Mouse (Mus musculus) hindbrain, embryonic 16.5 days (tissue): ENCODE results near the gene Hnrnpdl. TPM values are rescaled to one million over a fixed set of nuclear protein-coding genes. Genes with fewer than 3 reads are reported as not detected.

Source experiments
- ATAC-seq: fragments of 200-750 bp; cut with Nextera tagmentation; 2 replicates; pipeline ENCODE4 v1.8.0; 2017; ENCODE audit warnings: moderate TSS enrichment, moderate library complexity
- H3K27ac ChIP-seq: fragments of 300-500 bp; sonication (generic); 2 replicates; pipeline ENCODE4 v1.5.1; 2014; ENCODE audit warnings: low read depth, mild to moderate bottlenecking, control low read depth, low read length, moderate library complexity
- H3K27me3 ChIP-seq: fragments of 300-500 bp; sonication (generic); replicated peaks from 2 replicates; pipeline ENCODE4 v1.6.1; 2014; ENCODE audit warnings: low read length; ENCODE audit not compliant: control insufficient read depth, insufficient read depth
- H3K36me3 ChIP-seq: fragments of 300-500 bp; sonication (generic); 2 replicates; pipeline ENCODE4 v1.6.1; 2014; ENCODE audit warnings: mild to moderate bottlenecking, low read length, moderate library complexity, mixed read lengths; ENCODE audit not compliant: control insufficient read depth, insufficient read depth
- H3K4me1 ChIP-seq: fragments of 300-500 bp; sonication (generic); 2 replicates; pipeline ENCODE4 v1.6.1; 2014; ENCODE audit warnings: low read depth, low read length; ENCODE audit not compliant: control insufficient read depth, insufficient read depth
- H3K4me2 ChIP-seq: fragments of 300-500 bp; sonication (generic); 2 replicates; pipeline ENCODE4 v1.6.1; 2014; ENCODE audit warnings: mild to moderate bottlenecking, low read length, control low read depth, moderate library complexity
- H3K4me3 ChIP-seq: fragments of 300-500 bp; sonication (generic); 2 replicates; pipeline ENCODE4 v1.5.1; 2014; ENCODE audit warnings: mild to moderate bottlenecking, low read length, control low read depth, moderate library complexity
- H3K9ac ChIP-seq: fragments of 300-500 bp; sonication (generic); 2 replicates; pipeline ENCODE4 v1.6.1; 2014; ENCODE audit warnings: low read depth, mild to moderate bottlenecking, control low read depth, low read length, moderate library complexity
- H3K9me3 ChIP-seq: fragments of 300-500 bp; sonication (generic); 2 replicates; pipeline ENCODE4 v1.6.1; 2014; ENCODE audit warnings: mild to moderate bottlenecking, low read length, moderate library complexity; ENCODE audit not compliant: control insufficient read depth
- WGBS: fragments of 180-500 bp; shearing (Covaris S2); extraction: QIAGEN DNeasy Blood & Tissue Kit; methylation state at CpG from one replicate; pipeline ENCODE4 v1.1.7; 2014; 5-methylcytosine and 5-hydroxymethylcytosine counted together
- polyA plus RNA-seq: library from polyadenylated mRNA; unstranded; fragments of >200 nt; fragmentation: Nextera tagmentation; extraction: Ambion mirVana; gene quantifications from 2 replicates; pipeline ENCODE4 v1.2.1, GENCODE M21; 2015

Gene Hnrnpdl
- polyA plus RNA-seq, 1 experiment from 2014 or later: 158 TPM

- Histone ChIP-seq H3K4me3 (no peak overlapping the region), H3K4me1 (no peaks in the 10 kb centered on the region), H3K4me2 (no peak overlapping the region), H3K36me3 (no peaks in the 10 kb centered on the region), H3K27me3 (no peaks in the 10 kb centered on the region), H3K9ac (no peak overlapping the region), H3K27ac (no peak overlapping the region), H3K9me3 (no peaks in the 10 kb centered on the region)
- WGBS: 77% methylated on average over 5 of the region's 5 CpGs
- no peak for ATAC-seq
Observed at GRCm38 (mm10) chr5:100024403-100024802, 15.1 kb downstream of the Hnrnpdl start.

GRCm38 (mm10) chr5:100020089-100020488 lies 19.4 kb downstream of the Hnrnpdl start:
- Histone ChIP-seq H3K36me3 (no peaks in the 10 kb centered on the region), H3K27me3 (no peaks in the 10 kb centered on the region), H3K4me1 (no peaks in the 10 kb centered on the region), H3K9ac (no peak overlapping the region), H3K27ac (no peak overlapping the region), H3K9me3 (no peaks in the 10 kb centered on the region), H3K4me3 (no peak overlapping the region), H3K4me2 (no peak overlapping the region)
- ATAC-seq: no peak

GRCm38 (mm10) chr5:100012599-100012998 lies 26.9 kb downstream of the Hnrnpdl start:
- no peak overlapping the region for H3K4me2 ChIP-seq
- no peak for ATAC-seq
- no peaks in the 10 kb centered on the region for H3K27me3 ChIP-seq
- H3K4me3 ChIP-seq: no peak overlapping the region
- H3K27ac ChIP-seq: no peak overlapping the region
- H3K4me1 ChIP-seq: no peaks in the 10 kb centered on the region
- 86% methylated on average over 9 of the region's 9 CpGs for WGBS
- no peak overlapping the region for H3K9ac ChIP-seq
- no peaks in the 10 kb centered on the region for H3K9me3 ChIP-seq
- H3K36me3 ChIP-seq: no peaks in the 10 kb centered on the region

- no peak for ATAC-seq
- Histone ChIP-seq H3K4me3 (no peak overlapping the region), H3K4me1 (no peaks in the 10 kb centered on the region), H3K27me3 (no peaks in the 10 kb centered on the region), H3K9me3 (no peaks in the 10 kb centered on the region), H3K27ac (no peak overlapping the region), H3K9ac (no peak overlapping the region), H3K36me3 (no peaks in the 10 kb centered on the region), H3K4me2 (no peak overlapping the region)
- 68% methylated on average over 3 of the region's 3 CpGs for WGBS
Observed at GRCm38 (mm10) chr5:100008485-100008884, 31.0 kb downstream of the Hnrnpdl start.

DNA sequence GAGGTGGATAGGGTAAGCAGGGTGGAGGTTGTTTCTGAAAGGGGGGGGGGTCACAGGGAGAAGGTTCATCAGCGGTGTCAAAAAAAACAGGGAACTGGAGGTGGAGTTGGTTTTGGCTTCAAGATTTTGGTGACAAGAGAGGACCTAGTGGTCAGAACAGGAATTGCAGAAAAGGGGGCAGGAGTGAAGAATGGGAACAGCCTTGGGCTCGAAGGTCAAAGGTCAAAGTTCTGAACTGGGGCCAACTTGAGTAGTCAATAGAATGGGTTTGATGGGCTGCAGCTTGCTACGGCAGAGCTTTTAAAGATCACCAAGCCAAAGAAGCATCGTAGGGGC lies 32.5 kb downstream of the Hnrnpdl start:
- 76% methylated on average over 4 of the region's 4 CpGs for WGBS
- no peak overlapping the region for H3K4me2 ChIP-seq
- H3K4me1 ChIP-seq: no peaks in the 10 kb centered on the region
- H3K9ac ChIP-seq: no peak overlapping the region
- ATAC-seq: no peak
- H3K27me3 ChIP-seq: no peaks in the 10 kb centered on the region
- H3K36me3 ChIP-seq: no peaks in the 10 kb centered on the region
- H3K4me3 ChIP-seq: no peak overlapping the region
- H3K27ac ChIP-seq: no peak overlapping the region
- no peaks in the 10 kb centered on the region for H3K9me3 ChIP-seq

GRCm38 (mm10) chr5:100006324-100007039 lies 33.0 kb downstream of the Hnrnpdl start:
- no peak overlapping the region for H3K9ac ChIP-seq
- H3K27me3 ChIP-seq: no peaks in the 10 kb centered on the region
- no peaks in the 10 kb centered on the region for H3K4me1 ChIP-seq
- H3K4me2 ChIP-seq: no peak overlapping the region
- H3K4me3 ChIP-seq: no peak overlapping the region
- WGBS: 89% methylated on average over 4 of the region's 4 CpGs
- no peak for ATAC-seq
- no peaks in the 10 kb centered on the region for H3K36me3 ChIP-seq
- no peak overlapping the region for H3K27ac ChIP-seq
- H3K9me3 ChIP-seq: no peaks in the 10 kb centered on the region

DNA sequence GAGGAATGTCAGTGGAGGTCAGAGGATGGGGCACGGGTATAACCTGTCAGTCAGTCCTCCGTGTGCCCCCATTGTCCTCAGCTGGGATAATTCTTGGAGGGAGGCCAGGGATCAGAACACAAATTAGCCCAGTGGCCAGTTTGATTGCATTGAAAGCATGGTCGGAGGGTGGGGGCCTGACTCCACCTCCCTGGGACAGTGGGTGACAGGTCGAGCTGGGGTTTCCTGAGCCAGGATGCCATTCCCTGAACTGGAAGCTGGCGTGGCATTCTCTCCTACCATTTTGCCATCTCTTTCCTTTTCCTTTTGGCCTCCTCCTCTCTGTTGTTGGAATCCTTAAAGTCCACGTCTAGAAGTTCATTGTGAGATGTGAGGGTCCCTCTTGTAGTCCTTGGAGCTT lies 33.6 kb downstream of the Hnrnpdl start:
- Histone ChIP-seq H3K4me3 (no peak overlapping the region), H3K4me1 (no peaks in the 10 kb centered on the region), H3K9me3 (no peaks in the 10 kb centered on the region), H3K27me3 (no peaks in the 10 kb centered on the region), H3K27ac (no peak overlapping the region), H3K36me3 (no peaks in the 10 kb centered on the region), H3K4me2 (no peak overlapping the region), H3K9ac (no peak overlapping the region)
- no peak for ATAC-seq
- 77% methylated on average over 6 of the region's 6 CpGs for WGBS

- ATAC-seq: no peak
- WGBS: 71% methylated on average over 3 of the region's 3 CpGs
- Histone ChIP-seq H3K9ac (no peak overlapping the region), H3K27ac (no peak overlapping the region), H3K4me2 (no peak overlapping the region), H3K4me3 (no peak overlapping the region), H3K9me3 (no peaks in the 10 kb centered on the region), H3K36me3 (no peaks in the 10 kb centered on the region), H3K27me3 (no peaks in the 10 kb centered on the region), H3K4me1 (no peaks in the 10 kb centered on the region)
Observed at GRCm38 (mm10) chr5:100005431-100005830, 34.0 kb downstream of the Hnrnpdl start.

GRCm38 (mm10) chr5:100003895-100004294 lies 35.6 kb downstream of the Hnrnpdl start:
- ATAC-seq: no peak
- 84% methylated on average over 4 of the region's 4 CpGs for WGBS

GRCm38 (mm10) chr5:100000500-100000899 lies 39.0 kb downstream of the Hnrnpdl start:
- WGBS: 57% methylated on average over 8 of the region's 8 CpGs
- Histone ChIP-seq H3K36me3 (no peaks in the 10 kb centered on the region), H3K9ac (no peak overlapping the region), H3K4me1 (no peaks in the 10 kb centered on the region), H3K27ac (no peak overlapping the region), H3K27me3 (no peaks in the 10 kb centered on the region), H3K9me3 (peaks cover 3% of the 10 kb centered on the region; the same call in 1 of the 2 replicates), H3K4me2 (no peak overlapping the region), H3K4me3 (no peak overlapping the region)
- 0 out of 2 replicates have a peak, but pooled peaks have one; percentile 48 for ATAC-seq

More at GRCm38 (mm10) chr5:100003895-100004294, 35.6 kb downstream of the Hnrnpdl start:
- no peak overlapping the region for H3K4me3 ChIP-seq
- H3K27ac ChIP-seq: no peak overlapping the region
- H3K9me3 ChIP-seq: no peaks in the 10 kb centered on the region
- no peak overlapping the region for H3K9ac ChIP-seq
- no peaks in the 10 kb centered on the region for H3K4me1 ChIP-seq
- no peaks in the 10 kb centered on the region for H3K27me3 ChIP-seq
- H3K4me2 ChIP-seq: no peak overlapping the region
- no peaks in the 10 kb centered on the region for H3K36me3 ChIP-seq
